Mouse (Mus musculus) frontal cortex, postnatal 25 days (tissue): ENCODE results near the gene Osbpl7.

Source experiments
- DNase-seq, 2 experiments: peaks; one replicate each; pipeline ENCODE4 v3.0.0; 2022; ENCODE audit warnings: low spot score in 2 of 2

Gene Osbpl7

GRCm38 (mm10) chr11:97050216-97050943, at the start of gene Osbpl7:
Osbpl7 (plus strand) TSS chr11:97050628.
- DNase-seq = peak; percentile 36 to 55

GRCm38 (mm10) chr11:97003170-97003569, 47.3 kb upstream of the Osbpl7 start:
- DNase-seq = no peak

- no peak for DNase-seq
Observed at GRCm38 (mm10) chr11:97007093-97007794, 43.2 kb upstream of the Osbpl7 start.

- no peak for DNase-seq
Observed at GRCm38 (mm10) chr11:97009198-97009790, 41.1 kb upstream of the Osbpl7 start.

GRCm38 (mm10) chr11:97013121-97013670, 37.2 kb upstream of the Osbpl7 start, which contains the start of gene Sp6:
Sp6 (plus strand) TSS chr11:97013394.
- DNase-seq = no peak

- DNase-seq = no peak
Observed at GRCm38 (mm10) chr11:97017696-97018582, 32.5 kb upstream of the Osbpl7 start.

- no peak for DNase-seq
Observed at GRCm38 (mm10) chr11:97018583-97019344, 31.7 kb upstream of the Osbpl7 start.

GRCm38 (mm10) chr11:97019345-97019708, 31.1 kb upstream of the Osbpl7 start:
- no peak for DNase-seq

- no peak for DNase-seq
Observed at GRCm38 (mm10) chr11:97021121-97021765, 29.2 kb upstream of the Osbpl7 start.

GRCm38 (mm10) chr11:97021873-97022484, 28.4 kb upstream of the Osbpl7 start:
- DNase-seq = peak; percentile 35 to 39

GRCm38 (mm10) chr11:97024977-97025376, 25.5 kb upstream of the Osbpl7 start:
- no peak for DNase-seq

- DNase-seq = peak; percentile 61 to 73
Observed at GRCm38 (mm10) chr11:97025721-97026344, 24.6 kb upstream of the Osbpl7 start.

- peak; percentile 67 to 72 for DNase-seq
Observed at GRCm38 (mm10) chr11:97029686-97030417, 20.6 kb upstream of the Osbpl7 start, which contains the start of gene Scrn2. Scrn2 (plus strand) TSS chr11:97029938.

- DNase-seq = no peak
Observed at GRCm38 (mm10) chr11:97030426-97030825, 20.0 kb upstream of the Osbpl7 start.

GRCm38 (mm10) chr11:97031977-97032376, 18.5 kb upstream of the Osbpl7 start:
- DNase-seq = no peak

GRCm38 (mm10) chr11:97032499-97032898, 17.9 kb upstream of the Osbpl7 start:
- DNase-seq = no peak

- DNase-seq = no peak
Observed at GRCm38 (mm10) chr11:97033781-97034180, 16.6 kb upstream of the Osbpl7 start.

GRCm38 (mm10) chr11:97036141-97036540, 14.3 kb upstream of the Osbpl7 start:
- no peak for DNase-seq
